Mouse (Mus musculus) B cell, adult 62 days (primary cell): ENCODE data around the gene Epha3. TPM values are rescaled to one million over a fixed set of nuclear protein-coding genes. Genes with fewer than 3 reads are reported as not detected.

Experiments
- total RNA-seq: library from RNA; stranded (reverse); gene quantifications from 4 replicates; pipeline ENCODE4 v1.2.4, GENCODE M21; 2023

Epha3 gene
- total RNA-seq = not detected in 4 replicates

GRCm38 (mm10) chr16:63863913-63864330 lies at the start of gene Epha3:
Gene Epha3 (minus strand): TSS chr16:63864175.

